Mouse (Mus musculus): ENCODE results near the gene Dnaja1. TPM values are rescaled to one million over a fixed set of nuclear protein-coding genes. Genes with fewer than 3 reads are reported as not detected.

Gene Dnaja1
- polyA plus RNA-seq, 1 experiment from 2014 or later, result 317 TPM

DNA sequence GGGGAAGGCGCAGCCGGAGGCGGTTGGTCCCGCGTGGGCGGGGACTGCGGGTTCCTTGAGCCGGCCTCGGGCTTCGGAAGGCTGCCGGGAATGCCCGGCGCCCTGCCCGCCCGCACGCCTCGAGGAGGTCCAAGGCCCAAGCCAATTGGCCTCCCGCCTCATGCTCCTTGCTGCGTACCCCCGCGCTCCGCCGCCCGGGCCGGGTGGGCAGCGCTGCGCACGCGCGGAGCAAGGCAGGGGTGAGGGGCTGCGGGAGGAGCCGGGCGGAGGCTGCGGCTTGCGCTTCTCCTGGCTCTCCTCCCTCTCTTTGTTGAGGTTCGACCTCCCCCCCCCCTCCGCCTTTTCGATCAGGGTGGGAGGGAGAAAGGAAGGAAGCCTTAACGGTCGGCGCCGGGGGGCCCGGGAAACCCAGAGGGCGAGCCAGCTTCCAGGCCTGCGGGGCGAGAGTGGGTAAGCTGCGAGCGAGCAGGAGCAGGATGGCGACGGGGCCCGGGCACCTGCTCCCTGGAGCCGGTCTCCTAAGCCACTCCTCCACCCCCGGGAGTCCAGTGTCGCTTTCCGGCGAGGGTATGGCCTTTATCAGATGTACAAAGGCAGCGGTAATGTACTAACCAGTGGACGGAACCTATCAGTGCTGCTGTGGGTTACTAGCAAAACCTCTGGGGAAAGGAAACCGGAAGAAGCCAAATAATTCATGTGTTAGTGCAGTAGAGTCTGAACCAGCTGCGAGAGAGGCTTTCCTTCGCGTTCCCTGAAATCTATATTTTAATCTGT, 924 bp downstream of the Dnaja1 start:
- Histone ChIP-seq H3K4me1 (ENCODE audit: control insufficient read depth, insufficient read depth, low read length) (peaks cover 15% of the 10 kb centered on the region), H3K27me3 (ENCODE audit: control insufficient read depth, insufficient read depth, low read length) (no peaks in the 10 kb centered on the region), H3K36me3 (ENCODE audit: control insufficient read depth, insufficient read depth, low read length) (peaks cover 11% of the 10 kb centered on the region), H3K4me3 (ENCODE audit: low read depth, low read length) (peak overlapping the region; percentile 87), H3K27ac (ENCODE audit: low read depth, low read length) (peak overlapping the region; percentile 99), H3K4me2 (peak overlapping the region; percentile 83), H3K9ac (ENCODE audit: low read depth, low read length) (peak overlapping the region; percentile 97), H3K9me3 (replicated peaks; ENCODE audit: control insufficient read depth, low read length) (no peaks in the 10 kb centered on the region)
- ATAC-seq (replicated peaks; ENCODE audit: insufficient number of reproducible peaks, low FRiP score, low TSS enrichment), result peak; percentile 78
- WGBS (ENCODE audit: insufficient replicate concordance), result under 1% methylated on average over 51 of the region's 62 CpGs

DNA sequence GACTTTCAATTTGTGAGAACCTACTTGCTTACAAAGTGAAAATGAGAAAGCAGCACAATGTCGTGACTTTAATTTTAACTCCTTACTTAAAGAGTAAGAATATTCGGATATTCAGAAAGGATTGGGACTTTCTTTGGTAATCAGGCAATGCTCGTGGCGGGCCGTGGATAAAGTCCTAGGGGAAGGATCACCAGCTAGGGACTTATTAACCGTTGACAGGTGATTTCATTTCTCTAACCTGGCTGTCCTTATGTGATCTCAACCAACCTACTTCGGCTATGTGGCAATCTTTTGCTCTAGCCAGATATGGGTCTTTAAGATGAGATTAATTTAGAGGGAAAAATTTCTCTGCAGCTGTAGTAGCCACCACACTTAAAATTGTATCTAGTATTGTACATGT, 3.2 kb downstream of the Dnaja1 start:
- no peak for ATAC-seq (replicated peaks; ENCODE audit: insufficient number of reproducible peaks, low FRiP score, low TSS enrichment)
- 89% methylated on average over 7 of the region's 7 CpGs for WGBS (ENCODE audit: insufficient replicate concordance)
- Histone ChIP-seq H3K27me3 (ENCODE audit: control insufficient read depth, insufficient read depth, low read length) (no peaks in the 10 kb centered on the region), H3K9ac (ENCODE audit: low read depth, low read length) (no peak overlapping the region), H3K4me1 (ENCODE audit: control insufficient read depth, insufficient read depth, low read length) (peaks cover 15% of the 10 kb centered on the region), H3K4me3 (ENCODE audit: low read depth, low read length) (0 out of 2 replicates have a peak overlapping the region, but pooled peaks have one; percentile 8), H3K4me2 (peak overlapping the region; percentile 83), H3K27ac (ENCODE audit: low read depth, low read length) (no peak overlapping the region), H3K9me3 (replicated peaks; ENCODE audit: control insufficient read depth, low read length) (no peaks in the 10 kb centered on the region), H3K36me3 (ENCODE audit: control insufficient read depth, insufficient read depth, low read length) (peaks cover 22% of the 10 kb centered on the region)

DNA sequence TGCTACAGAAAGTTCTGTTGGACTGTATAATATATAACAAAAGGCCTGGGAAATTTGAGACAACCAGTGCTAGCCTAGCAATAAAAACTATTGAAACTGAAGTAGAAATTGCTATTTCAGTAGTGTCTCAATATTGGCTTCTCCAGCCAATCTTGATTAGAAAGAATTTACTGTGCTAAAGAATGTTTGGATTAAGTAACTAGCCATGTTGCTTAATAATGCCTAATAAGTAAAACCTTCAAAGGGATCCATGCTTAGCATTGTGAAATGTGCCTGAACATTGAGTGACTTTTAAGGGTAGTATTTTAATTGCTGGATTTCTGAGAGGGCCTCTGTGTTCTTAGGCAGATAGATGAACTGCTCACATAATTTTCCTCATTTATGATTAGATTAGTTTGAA, 3.6 kb downstream of the Dnaja1 start:
- H3K4me1 ChIP-seq (ENCODE audit: control insufficient read depth, insufficient read depth, low read length), result peaks cover 15% of the 10 kb centered on the region
- ATAC-seq (replicated peaks; ENCODE audit: insufficient number of reproducible peaks, low FRiP score, low TSS enrichment), result no peak
- H3K9me3 ChIP-seq (replicated peaks; ENCODE audit: control insufficient read depth, low read length), result no peaks in the 10 kb centered on the region
- no peak overlapping the region for H3K4me3 ChIP-seq (ENCODE audit: low read depth, low read length)
- no peak overlapping the region for H3K27ac ChIP-seq (ENCODE audit: low read depth, low read length)
- H3K4me2 ChIP-seq, result no peak overlapping the region; the same call in 1 of the 2 replicates
- H3K27me3 ChIP-seq (ENCODE audit: control insufficient read depth, insufficient read depth, low read length), result no peaks in the 10 kb centered on the region
- peaks cover 25% of the 10 kb centered on the region for H3K36me3 ChIP-seq (ENCODE audit: control insufficient read depth, insufficient read depth, low read length)
- H3K9ac ChIP-seq (ENCODE audit: low read depth, low read length), result no peak overlapping the region

DNA sequence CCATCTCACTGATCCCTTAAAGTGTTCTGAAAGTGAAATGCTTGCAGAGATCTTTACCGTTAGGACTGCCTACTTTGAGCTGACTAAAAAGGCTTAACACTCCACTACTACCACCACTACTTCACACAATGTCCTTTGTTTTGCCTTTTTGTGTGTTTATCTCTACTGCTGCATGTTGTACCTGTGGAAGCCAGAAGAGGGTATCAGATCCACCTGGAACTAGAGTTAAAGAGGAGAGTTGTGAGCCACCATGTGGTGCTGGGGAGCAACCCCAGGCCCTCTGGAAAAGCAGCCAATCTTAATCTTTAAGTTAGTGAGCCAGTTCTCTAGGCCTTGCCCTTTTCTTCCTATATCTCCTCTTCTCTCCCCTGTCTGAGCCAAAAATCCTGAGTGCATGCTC, 5.3 kb downstream of the Dnaja1 start:
- Histone ChIP-seq H3K9me3 (replicated peaks; ENCODE audit: control insufficient read depth, low read length) (no peaks in the 10 kb centered on the region), H3K4me3 (ENCODE audit: low read depth, low read length) (no peak overlapping the region), H3K4me2 (no peak overlapping the region), H3K4me1 (ENCODE audit: control insufficient read depth, insufficient read depth, low read length) (peaks cover 10% of the 10 kb centered on the region), H3K36me3 (ENCODE audit: control insufficient read depth, insufficient read depth, low read length) (peaks cover 36% of the 10 kb centered on the region), H3K27ac (ENCODE audit: low read depth, low read length) (no peak overlapping the region), H3K27me3 (ENCODE audit: control insufficient read depth, insufficient read depth, low read length) (no peaks in the 10 kb centered on the region), H3K9ac (ENCODE audit: low read depth, low read length) (no peak overlapping the region)
- 78% methylated on average over 1 of the region's 1 CpGs for WGBS (ENCODE audit: insufficient replicate concordance)
- ATAC-seq (replicated peaks; ENCODE audit: insufficient number of reproducible peaks, low FRiP score, low TSS enrichment), result no peak

- H3K4me3 ChIP-seq (ENCODE audit: low read depth, low read length), result no peak overlapping the region
- H3K4me1 ChIP-seq (ENCODE audit: control insufficient read depth, insufficient read depth, low read length), result no peaks in the 10 kb centered on the region
- H3K4me2 ChIP-seq, result no peak overlapping the region
- H3K27ac ChIP-seq (ENCODE audit: low read depth, low read length), result no peak overlapping the region
- H3K9me3 ChIP-seq (replicated peaks; ENCODE audit: control insufficient read depth, low read length), result no peaks in the 10 kb centered on the region
- peaks cover 40% of the 10 kb centered on the region for H3K36me3 ChIP-seq (ENCODE audit: control insufficient read depth, insufficient read depth, low read length)
- no peaks in the 10 kb centered on the region for H3K27me3 ChIP-seq (ENCODE audit: control insufficient read depth, insufficient read depth, low read length)
- ATAC-seq (replicated peaks; ENCODE audit: insufficient number of reproducible peaks, low FRiP score, low TSS enrichment), result no peak
- H3K9ac ChIP-seq (ENCODE audit: low read depth, low read length), result no peak overlapping the region
Measured at GRCm38 (mm10) chr4:40731262-40731661, 9.3 kb downstream of the Dnaja1 start.

- 68% methylated on average over 1 of the region's 1 CpGs for WGBS (ENCODE audit: insufficient replicate concordance)
- H3K27me3 ChIP-seq (ENCODE audit: control insufficient read depth, insufficient read depth, low read length), result no peaks in the 10 kb centered on the region
- H3K9me3 ChIP-seq (replicated peaks; ENCODE audit: control insufficient read depth, low read length), result no peaks in the 10 kb centered on the region
- no peak overlapping the region for H3K9ac ChIP-seq (ENCODE audit: low read depth, low read length)
- 0 out of 2 replicates have a peak, but pooled peaks have one; percentile 18 for ATAC-seq (replicated peaks; ENCODE audit: insufficient number of reproducible peaks, low FRiP score, low TSS enrichment)
- no peaks in the 10 kb centered on the region for H3K4me1 ChIP-seq (ENCODE audit: control insufficient read depth, insufficient read depth, low read length)
- H3K36me3 ChIP-seq (ENCODE audit: control insufficient read depth, insufficient read depth, low read length), result peaks cover 36% of the 10 kb centered on the region
- H3K27ac ChIP-seq (ENCODE audit: low read depth, low read length), result no peak overlapping the region
- no peak overlapping the region for H3K4me3 ChIP-seq (ENCODE audit: low read depth, low read length)
- no peak overlapping the region for H3K4me2 ChIP-seq
Measured at GRCm38 (mm10) chr4:40735351-40735750, 13.4 kb downstream of the Dnaja1 start.

DNA sequence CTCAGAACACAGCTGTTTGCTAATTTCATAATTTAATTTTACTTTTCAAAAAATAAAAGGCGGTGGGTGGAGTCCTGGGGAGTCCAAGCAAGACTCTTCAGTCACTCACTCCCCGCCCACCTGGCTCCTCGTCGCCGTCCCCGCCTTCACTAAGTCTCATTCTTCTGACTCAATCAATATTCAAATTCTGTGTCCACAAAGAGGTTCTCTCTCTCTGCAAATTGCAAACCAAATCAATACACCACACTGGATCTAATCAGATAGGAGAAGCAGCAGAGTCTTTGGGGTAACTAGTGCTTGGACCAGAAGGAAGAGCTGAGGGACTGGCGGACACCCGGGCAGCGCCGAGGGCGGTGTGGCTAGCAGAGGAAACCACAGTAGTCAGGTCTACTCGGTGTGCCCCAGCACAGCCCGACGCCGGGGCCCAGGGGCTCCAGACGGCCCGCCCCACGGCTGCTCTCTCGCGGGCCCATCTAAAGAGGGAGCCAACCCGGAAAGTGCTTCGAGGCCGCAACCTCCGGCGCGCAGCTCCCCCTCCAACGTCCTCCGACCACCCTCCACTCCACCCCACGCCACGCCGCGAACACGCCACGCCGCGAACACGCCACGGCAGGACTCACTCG, 35.3 kb downstream of the Dnaja1 start:
- H3K27ac ChIP-seq (ENCODE audit: low read depth, low read length), result peak overlapping the region; percentile 59; the same call in 1 of the 2 replicates
- H3K9me3 ChIP-seq (replicated peaks; ENCODE audit: control insufficient read depth, low read length), result no peaks in the 10 kb centered on the region
- ATAC-seq (replicated peaks; ENCODE audit: insufficient number of reproducible peaks, low FRiP score, low TSS enrichment), result peak; percentile 76
- H3K4me1 ChIP-seq (ENCODE audit: control insufficient read depth, insufficient read depth, low read length), result no peaks in the 10 kb centered on the region
- no peaks in the 10 kb centered on the region for H3K27me3 ChIP-seq (ENCODE audit: control insufficient read depth, insufficient read depth, low read length)
- H3K36me3 ChIP-seq (ENCODE audit: control insufficient read depth, insufficient read depth, low read length), result peaks cover 24% of the 10 kb centered on the region
- WGBS (ENCODE audit: insufficient replicate concordance), result under 1% methylated on average over 39 of the region's 39 CpGs
- peak overlapping the region; percentile 63 for H3K4me2 ChIP-seq
- peak overlapping the region; percentile 87 for H3K9ac ChIP-seq (ENCODE audit: low read depth, low read length)
- H3K4me3 ChIP-seq (ENCODE audit: low read depth, low read length), result peak overlapping the region; percentile 92

GRCm38 (mm10) chr4:40757780-40758420, 36.0 kb downstream of the Dnaja1 start, which contains the start of gene Smu1:
Gene Smu1, minus strand, starts transcription at chr4:40757923.
- H3K4me3 ChIP-seq (ENCODE audit: low read depth, low read length), result peak within 1 kb of the TSS; percentile 92
- peak within 1 kb of the TSS; percentile 71 for H3K4me2 ChIP-seq
- no peaks in the 10 kb centered on the region for H3K9me3 ChIP-seq (replicated peaks; ENCODE audit: control insufficient read depth, low read length)
- peak within 1 kb of the TSS; percentile 87 for H3K9ac ChIP-seq (ENCODE audit: low read depth, low read length)
- under 1% methylated on average over 40 of the region's 40 CpGs for WGBS (ENCODE audit: insufficient replicate concordance)
- no peaks in the 10 kb centered on the region for H3K4me1 ChIP-seq (ENCODE audit: control insufficient read depth, insufficient read depth, low read length)
- peaks cover 20% of the 10 kb centered on the region for H3K36me3 ChIP-seq (ENCODE audit: control insufficient read depth, insufficient read depth, low read length)
- H3K27ac ChIP-seq (ENCODE audit: low read depth, low read length), result peak within 1 kb of the TSS; percentile 59; the same call in 1 of the 2 replicates
- peak; percentile 97 for ATAC-seq (replicated peaks; ENCODE audit: insufficient number of reproducible peaks, low FRiP score, low TSS enrichment)
- H3K27me3 ChIP-seq (ENCODE audit: control insufficient read depth, insufficient read depth, low read length), result no peaks in the 10 kb centered on the region

All from heart, embryonic 11.5 days (tissue).